Mouse (Mus musculus) kidney, postnatal 10 days (tissue): ENCODE measurements at regions not wholly inside any gene's neighbourhood (a gene's known extent, or its start where the extent isn't known, plus 50 kb on each side); places are given as distances from the start of the nearest gene placed in this dataset.

Source experiments
- DNase-seq: peaks from one replicate; pipeline ENCODE4 v3.0.0; 2021; ENCODE audit warnings: mixed read lengths

- peak; percentile 39 for DNase-seq
Measured at GRCm38 (mm10) chr13:42244240-42245086, 56.8 kb upstream of the Edn1 start.

GRCm38 (mm10) chr13:42245753-42246409 lies 55.4 kb upstream of the Edn1 start:
- no peak for DNase-seq
